Mouse (Mus musculus): ENCODE results near the gene Arvcf. TPM values are rescaled to one million over a fixed set of nuclear protein-coding genes. Genes with fewer than 3 reads are reported as not detected.

The Arvcf gene
- polyA plus RNA-seq, 1 experiment from 2014 or later = 20.6 TPM

- ATAC-seq (replicated peaks; ENCODE audit: low FRiP score, low read depth) (no peak), DNase-seq (ENCODE audit: low spot score) (no peak)
- Histone ChIP-seq H3K36me3 (ENCODE audit: insufficient read depth, low read length) (no peaks in the 10 kb centered on the region), H3K9me3 (replicated peaks; ENCODE audit: low read length) (no peaks in the 10 kb centered on the region), H3K27me3 (ENCODE audit: insufficient read depth, low read length) (no peaks in the 10 kb centered on the region), H3K27ac (peak overlapping the region; percentile 31; the same call in 1 of the 2 replicates), H3K9ac (ENCODE audit: low read depth, low read length) (no peak overlapping the region), H3K4me1 (replicated peaks; ENCODE audit: insufficient read depth, low read length) (peaks cover 25% of the 10 kb centered on the region), H3K4me2 (ENCODE audit: low read length) (no peak overlapping the region), H3K4me3 (replicated peaks; ENCODE audit: low read depth, low read length) (no peak overlapping the region)
- no peak for TF ChIP-seq CTCF (IDR thresholded peaks at IDR 0.05; ENCODE audit: low read depth)
- WGBS = 64% methylated on average over 7 of the region's 7 CpGs
Observed at GRCm38 (mm10) chr16:18384211-18384610, 36.2 kb downstream of the Arvcf start.

DNA sequence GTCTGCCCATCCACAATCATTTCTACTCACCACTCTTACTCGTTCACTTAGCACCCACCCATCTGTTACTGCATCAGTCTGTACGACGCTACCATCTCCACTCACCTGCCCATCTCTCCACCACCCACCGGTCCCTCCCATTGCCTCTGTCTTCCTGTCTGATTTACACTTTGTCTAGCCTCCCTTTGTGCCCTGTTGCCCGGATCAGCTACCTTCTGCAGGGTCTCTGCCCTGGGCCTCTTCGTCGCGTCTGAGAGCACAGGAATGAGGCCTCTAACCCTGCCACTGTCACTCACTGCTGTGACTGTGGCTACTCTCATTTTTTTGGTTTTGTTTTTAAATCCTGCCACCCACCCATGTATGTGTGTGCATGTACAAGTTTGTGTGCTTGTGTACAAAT is 36.7 kb downstream of the Arvcf start:
- Histone ChIP-seq H3K4me1 (replicated peaks; ENCODE audit: insufficient read depth, low read length) (peaks cover 26% of the 10 kb centered on the region), H3K27ac (no peak overlapping the region; the same call in 1 of the 2 replicates), H3K4me3 (replicated peaks; ENCODE audit: low read depth, low read length) (no peak overlapping the region), H3K27me3 (ENCODE audit: insufficient read depth, low read length) (no peaks in the 10 kb centered on the region), H3K9me3 (replicated peaks; ENCODE audit: low read length) (no peaks in the 10 kb centered on the region), H3K4me2 (ENCODE audit: low read length) (no peak overlapping the region), H3K36me3 (ENCODE audit: insufficient read depth, low read length) (no peaks in the 10 kb centered on the region), H3K9ac (ENCODE audit: low read depth, low read length) (no peak overlapping the region)
- TF ChIP-seq CTCF (IDR thresholded peaks at IDR 0.05; ENCODE audit: low read depth) = no peak
- DNase-seq (ENCODE audit: low spot score) (peak; percentile 52), ATAC-seq (replicated peaks; ENCODE audit: low FRiP score, low read depth) (no peak)
- WGBS = 45% methylated on average over 8 of the region's 8 CpGs

DNA sequence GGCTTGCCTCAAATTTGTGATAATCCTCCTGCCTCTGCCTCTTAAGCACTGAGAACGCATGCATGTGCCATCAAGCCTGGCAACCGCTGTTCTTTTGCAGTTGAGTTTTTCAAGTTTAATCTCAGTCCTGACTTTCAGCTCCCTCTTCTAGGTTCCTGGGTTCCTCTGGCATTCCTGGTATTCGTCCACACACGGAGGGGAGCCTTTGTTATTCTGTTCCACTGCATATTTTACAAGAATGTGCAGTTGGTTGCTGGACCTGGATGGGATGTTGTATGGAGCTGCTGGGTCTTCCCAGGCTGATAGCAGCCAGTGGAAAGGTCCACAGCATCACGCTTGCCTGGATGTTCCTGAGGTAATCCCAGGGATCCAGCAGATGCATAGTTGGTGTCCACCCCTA is 37.4 kb downstream of the Arvcf start:
- no peak for DNase-seq (ENCODE audit: low spot score)
- Histone ChIP-seq H3K27me3 (ENCODE audit: insufficient read depth, low read length) (no peaks in the 10 kb centered on the region), H3K9ac (ENCODE audit: low read depth, low read length) (no peak overlapping the region), H3K4me2 (ENCODE audit: low read length) (no peak overlapping the region), H3K4me1 (replicated peaks; ENCODE audit: insufficient read depth, low read length) (peaks cover 26% of the 10 kb centered on the region), H3K4me3 (replicated peaks; ENCODE audit: low read depth, low read length) (no peak overlapping the region), H3K9me3 (replicated peaks; ENCODE audit: low read length) (no peaks in the 10 kb centered on the region), H3K27ac (no peak overlapping the region), H3K36me3 (ENCODE audit: insufficient read depth, low read length) (no peaks in the 10 kb centered on the region)
- ATAC-seq (replicated peaks; ENCODE audit: low FRiP score, low read depth) = no peak
- 67% methylated on average over 5 of the region's 5 CpGs for WGBS
- no peak for TF ChIP-seq CTCF (IDR thresholded peaks at IDR 0.05; ENCODE audit: low read depth)

GRCm38 (mm10) chr16:18386451-18386850 is 38.5 kb downstream of the Arvcf start:
- Histone ChIP-seq H3K4me1 (replicated peaks; ENCODE audit: insufficient read depth, low read length) (peaks cover 26% of the 10 kb centered on the region), H3K36me3 (ENCODE audit: insufficient read depth, low read length) (no peaks in the 10 kb centered on the region), H3K9me3 (replicated peaks; ENCODE audit: low read length) (no peaks in the 10 kb centered on the region), H3K9ac (ENCODE audit: low read depth, low read length) (no peak overlapping the region), H3K4me2 (ENCODE audit: low read length) (no peak overlapping the region), H3K4me3 (replicated peaks; ENCODE audit: low read depth, low read length) (no peak overlapping the region), H3K27ac (no peak overlapping the region), H3K27me3 (ENCODE audit: insufficient read depth, low read length) (no peaks in the 10 kb centered on the region)
- no peak for ATAC-seq (replicated peaks; ENCODE audit: low FRiP score, low read depth)
- no peak for DNase-seq (ENCODE audit: low spot score)
- 81% methylated on average over 7 of the region's 7 CpGs for WGBS
- no peak for TF ChIP-seq CTCF (IDR thresholded peaks at IDR 0.05; ENCODE audit: low read depth)

GRCm38 (mm10) chr16:18386972-18387371 is 39.0 kb downstream of the Arvcf start:
- WGBS = 78% methylated on average over 3 of the region's 3 CpGs
- no peak for TF ChIP-seq CTCF (IDR thresholded peaks at IDR 0.05; ENCODE audit: low read depth)
- no peaks in the 10 kb centered on the region for H3K36me3 ChIP-seq (ENCODE audit: insufficient read depth, low read length)
- no peak overlapping the region for H3K4me2 ChIP-seq (ENCODE audit: low read length)
- ATAC-seq (replicated peaks; ENCODE audit: low FRiP score, low read depth) = no peak
- no peaks in the 10 kb centered on the region for H3K9me3 ChIP-seq (replicated peaks; ENCODE audit: low read length)
- H3K4me3 ChIP-seq (replicated peaks; ENCODE audit: low read depth, low read length) = no peak overlapping the region
- DNase-seq (ENCODE audit: low spot score) = no peak
- H3K27ac ChIP-seq = no peak overlapping the region
- H3K4me1 ChIP-seq (replicated peaks; ENCODE audit: insufficient read depth, low read length) = peaks cover 26% of the 10 kb centered on the region
- no peak overlapping the region for H3K9ac ChIP-seq (ENCODE audit: low read depth, low read length)
- H3K27me3 ChIP-seq (ENCODE audit: insufficient read depth, low read length) = no peaks in the 10 kb centered on the region

DNA sequence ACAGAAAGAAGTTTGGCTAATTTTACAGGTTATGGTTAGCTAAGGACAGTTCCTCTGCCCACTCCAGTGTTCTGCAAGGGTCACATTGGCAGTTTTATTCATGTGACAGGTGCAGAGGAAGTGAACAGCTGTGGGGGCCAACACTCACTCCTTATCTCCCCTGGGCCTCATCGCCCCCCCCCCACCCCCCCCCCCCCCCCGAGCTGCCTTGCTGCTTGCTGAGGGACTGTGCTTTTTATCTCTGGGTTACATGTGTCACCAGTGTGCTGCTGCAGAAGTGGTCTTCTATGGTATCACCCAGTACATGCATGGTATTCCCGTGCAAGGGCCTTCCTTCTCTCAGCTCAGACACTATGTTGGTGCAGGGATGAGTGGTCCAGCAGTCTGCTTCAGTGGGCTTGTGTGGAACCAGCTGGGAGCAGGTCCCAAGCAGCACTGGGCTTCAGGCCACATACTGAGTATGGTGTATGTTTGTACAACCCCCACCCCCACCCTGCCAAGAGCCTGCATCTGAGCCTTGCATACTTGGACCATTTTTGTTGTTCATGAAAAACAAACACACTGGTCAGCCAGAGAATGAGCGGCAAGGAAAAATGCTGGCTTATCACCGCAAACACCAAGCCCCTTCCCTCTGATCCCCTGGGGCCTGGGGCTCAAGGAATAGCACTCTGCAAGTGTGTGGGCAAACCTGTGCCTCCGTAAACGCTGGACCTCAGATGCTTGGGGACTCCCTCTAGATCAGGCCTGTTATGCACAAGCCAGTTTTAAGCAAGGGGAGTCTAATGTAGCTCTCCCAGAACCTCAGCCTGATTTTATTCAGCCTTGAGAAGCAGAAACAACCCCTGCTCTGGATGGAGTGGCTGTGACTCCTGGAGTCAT is 40.0 kb downstream of the Arvcf start:
- Histone ChIP-seq H3K9me3 (replicated peaks; ENCODE audit: low read length) (no peaks in the 10 kb centered on the region), H3K9ac (ENCODE audit: low read depth, low read length) (no peak overlapping the region), H3K27ac (peak overlapping the region; percentile 38), H3K36me3 (ENCODE audit: insufficient read depth, low read length) (no peaks in the 10 kb centered on the region), H3K4me2 (ENCODE audit: low read length) (no peak overlapping the region), H3K4me1 (replicated peaks; ENCODE audit: insufficient read depth, low read length) (peaks cover 26% of the 10 kb centered on the region), H3K4me3 (replicated peaks; ENCODE audit: low read depth, low read length) (no peak overlapping the region), H3K27me3 (ENCODE audit: insufficient read depth, low read length) (no peaks in the 10 kb centered on the region)
- DNase-seq (ENCODE audit: low spot score) (no peak), ATAC-seq (replicated peaks; ENCODE audit: low FRiP score, low read depth) (no peak)
- 50% methylated on average over 6 of the region's 7 CpGs for WGBS
- no peak for TF ChIP-seq CTCF (IDR thresholded peaks at IDR 0.05; ENCODE audit: low read depth)
